Mouse (Mus musculus) midbrain, embryonic 11.5 days (tissue): ENCODE results near the gene Rnf17. TPM values are rescaled to one million over a fixed set of nuclear protein-coding genes. Genes with fewer than 3 reads are reported as not detected.

ENCODE experiments used
- ATAC-seq: fragments of 200-750 bp; cut with Nextera tagmentation; 2 replicates; pipeline ENCODE4 v1.8.0; 2017; ENCODE audit warnings: moderate TSS enrichment, moderate library complexity; ENCODE audit not compliant: low FRiP score
- DNase-seq: peaks from one replicate; pipeline ENCODE4 v3.0.0; 2015; ENCODE audit warnings: low spot score; ENCODE audit errors: missing footprints
- H3K27ac ChIP-seq: fragments of 300-500 bp; sonication (generic); 2 replicates; pipeline ENCODE4 v1.5.1; 2014; ENCODE audit warnings: low read depth, low read length
- H3K27me3 ChIP-seq: fragments of 300-500 bp; sonication (generic); 2 replicates; pipeline ENCODE4 v1.6.1; 2014; ENCODE audit warnings: mild to moderate bottlenecking, low read length, moderate library complexity, mixed read lengths; ENCODE audit not compliant: control insufficient read depth, insufficient read depth
- H3K36me3 ChIP-seq: fragments of 300-500 bp; sonication (generic); 2 replicates; pipeline ENCODE4 v1.6.1; 2014; ENCODE audit warnings: mild to moderate bottlenecking, low read length, moderate library complexity, mixed read lengths; ENCODE audit not compliant: control insufficient read depth, insufficient read depth
- H3K4me1 ChIP-seq: fragments of 300-500 bp; sonication (generic); 2 replicates; pipeline ENCODE4 v1.6.1; 2014; ENCODE audit warnings: low read length; ENCODE audit not compliant: control insufficient read depth, insufficient read depth
- H3K4me2 ChIP-seq: fragments of 300-500 bp; sonication (generic); 2 replicates; pipeline ENCODE4 v1.6.1; 2014; ENCODE audit warnings: mild to moderate bottlenecking, moderate library complexity
- H3K4me3 ChIP-seq: fragments of 300-500 bp; sonication (generic); 2 replicates; pipeline ENCODE4 v1.5.1; 2014; ENCODE audit warnings: low read depth, low read length
- H3K9ac ChIP-seq: fragments of 300-500 bp; sonication (generic); 2 replicates; pipeline ENCODE4 v1.6.1; 2014; ENCODE audit warnings: low read length
- H3K9me3 ChIP-seq: fragments of 300-500 bp; sonication (generic); 2 replicates; pipeline ENCODE4 v1.6.1; 2016; ENCODE audit warnings: low read length; ENCODE audit not compliant: control insufficient read depth
- WGBS: fragments of 180-500 bp; shearing (Covaris S2); extraction: QIAGEN DNeasy Blood & Tissue Kit; methylation state at CpG from one replicate; pipeline ENCODE4 v1.1.7; 2014; 5-methylcytosine and 5-hydroxymethylcytosine counted together
- polyA plus RNA-seq: library from polyadenylated mRNA; unstranded; fragments of >200 nt; fragmentation: Nextera tagmentation; extraction: Ambion mirVana; gene quantifications from 2 replicates; pipeline ENCODE4 v1.2.1, GENCODE M21; 2014

The Rnf17 gene
- polyA plus RNA-seq, 1 experiment from 2014 or later = 1.3 TPM

DNA sequence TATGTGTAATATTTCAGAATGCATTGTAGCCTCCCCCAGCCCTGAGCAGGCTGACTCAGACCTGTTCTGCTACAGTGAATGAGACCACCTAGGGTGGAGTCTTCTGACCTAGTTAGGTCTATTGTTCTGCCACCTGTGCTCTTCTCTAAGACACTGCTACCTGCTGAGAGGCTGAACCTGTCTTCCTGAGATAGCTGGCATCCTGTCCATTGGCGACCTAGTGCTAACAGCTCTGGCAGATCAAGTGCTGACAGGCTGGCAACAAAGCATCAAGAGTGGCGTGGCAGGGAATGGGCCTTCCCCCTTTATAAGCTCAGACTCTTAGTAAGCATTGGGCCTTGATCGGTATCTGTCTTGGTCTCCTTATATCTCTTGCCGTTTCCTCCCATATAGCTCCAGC lies 148.6 kb downstream of the Rnf17 start:
- Histone ChIP-seq H3K9me3 (no peaks in the 10 kb centered on the region), H3K9ac (no peak overlapping the region), H3K4me2 (no peak overlapping the region), H3K27me3 (no peaks in the 10 kb centered on the region), H3K4me1 (no peaks in the 10 kb centered on the region), H3K36me3 (peaks cover 9% of the 10 kb centered on the region; the same call in 1 of the 2 replicates), H3K27ac (no peak overlapping the region), H3K4me3 (no peak overlapping the region)
- 90% methylated on average over 4 of the region's 4 CpGs for WGBS
- no peak for ATAC-seq
- no peak for DNase-seq

DNA sequence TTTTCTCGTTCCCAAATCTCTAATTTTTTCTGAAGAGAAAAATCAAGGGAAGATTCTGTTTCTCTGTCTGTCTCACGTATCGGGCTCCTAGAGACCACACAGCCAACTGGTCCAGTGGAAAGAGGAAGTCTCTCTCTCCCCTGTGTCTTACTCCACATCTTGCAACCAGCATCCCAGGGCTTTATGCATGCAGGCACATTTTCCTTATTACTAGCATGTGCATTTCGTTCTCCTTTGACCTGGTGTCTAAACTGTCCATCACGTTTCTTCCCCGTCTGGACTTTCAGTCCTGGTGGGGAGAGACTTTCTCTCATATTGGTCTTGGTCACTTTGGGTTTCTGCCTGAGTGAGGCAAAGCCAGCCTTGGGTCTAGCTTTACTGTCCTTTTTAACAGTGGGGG lies 150.5 kb downstream of the Rnf17 start:
- 91% methylated on average over 6 of the region's 6 CpGs for WGBS

DNA sequence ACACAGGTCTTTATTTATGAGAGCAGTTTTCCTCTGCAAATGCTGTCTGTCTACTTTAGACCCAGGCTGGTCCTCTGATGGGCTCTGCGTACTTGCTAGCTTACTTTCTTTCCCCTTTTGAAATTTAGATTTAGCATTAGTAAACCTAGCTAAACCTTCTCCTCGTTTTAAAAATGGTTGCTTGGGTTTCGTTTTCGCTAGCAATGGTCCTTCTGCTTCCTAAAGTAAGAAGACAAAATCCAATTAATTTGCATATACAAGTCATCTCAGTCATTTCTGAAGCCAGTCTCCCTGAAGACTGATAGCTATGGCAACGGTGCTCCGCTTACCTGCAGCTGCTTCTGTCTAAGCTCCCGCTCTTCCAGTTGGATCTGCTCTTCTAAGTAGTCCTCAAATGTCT lies 150.9 kb downstream of the Rnf17 start:
- ATAC-seq = no peak
- 97% methylated on average over 7 of the region's 7 CpGs for WGBS
- Histone ChIP-seq H3K4me1 (no peaks in the 10 kb centered on the region), H3K27me3 (no peaks in the 10 kb centered on the region), H3K4me3 (no peak overlapping the region), H3K27ac (no peak overlapping the region), H3K9ac (no peak overlapping the region), H3K4me2 (no peak overlapping the region), H3K36me3 (peaks cover 12% of the 10 kb centered on the region; the same call in 1 of the 2 replicates), H3K9me3 (no peaks in the 10 kb centered on the region)
- no peak for DNase-seq

More for the DNA sequence above, 150.5 kb downstream of the Rnf17 start:
- Histone ChIP-seq H3K9ac (no peak overlapping the region), H3K4me3 (no peak overlapping the region), H3K9me3 (no peaks in the 10 kb centered on the region), H3K27me3 (no peaks in the 10 kb centered on the region), H3K4me2 (no peak overlapping the region), H3K36me3 (peaks cover 11% of the 10 kb centered on the region; the same call in 1 of the 2 replicates), H3K4me1 (no peaks in the 10 kb centered on the region), H3K27ac (no peak overlapping the region)
- no peak for ATAC-seq
- DNase-seq = no peak

DNA sequence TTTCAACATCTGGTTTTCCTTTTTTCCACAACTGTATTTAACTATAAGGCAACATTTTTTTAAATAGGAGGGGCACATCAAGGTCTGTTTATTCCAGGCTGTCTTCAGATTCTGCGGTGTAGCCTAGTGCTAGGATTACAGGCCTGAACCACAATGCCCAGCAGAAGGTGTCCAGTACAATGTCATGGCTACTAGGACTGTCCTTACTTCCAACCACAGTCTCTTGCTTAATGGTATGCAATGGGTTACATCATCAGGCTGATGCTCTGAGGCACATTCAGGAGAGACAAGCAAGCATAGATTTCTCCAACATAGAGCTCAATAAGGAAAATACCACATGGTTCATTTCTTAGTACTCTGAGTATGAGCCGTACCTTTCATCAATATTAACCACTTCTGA lies 152.3 kb downstream of the Rnf17 start:
- H3K4me3 ChIP-seq = no peak overlapping the region
- H3K27me3 ChIP-seq = no peaks in the 10 kb centered on the region
- no peak overlapping the region for H3K4me2 ChIP-seq
- no peaks in the 10 kb centered on the region for H3K4me1 ChIP-seq
- WGBS = 96% methylated on average over 2 of the region's 2 CpGs
- no peaks in the 10 kb centered on the region for H3K9me3 ChIP-seq
- no peak overlapping the region for H3K9ac ChIP-seq
- no peak for DNase-seq
- no peak for ATAC-seq
- peaks cover 13% of the 10 kb centered on the region; the same call in 1 of the 2 replicates for H3K36me3 ChIP-seq
- H3K27ac ChIP-seq = no peak overlapping the region

DNA sequence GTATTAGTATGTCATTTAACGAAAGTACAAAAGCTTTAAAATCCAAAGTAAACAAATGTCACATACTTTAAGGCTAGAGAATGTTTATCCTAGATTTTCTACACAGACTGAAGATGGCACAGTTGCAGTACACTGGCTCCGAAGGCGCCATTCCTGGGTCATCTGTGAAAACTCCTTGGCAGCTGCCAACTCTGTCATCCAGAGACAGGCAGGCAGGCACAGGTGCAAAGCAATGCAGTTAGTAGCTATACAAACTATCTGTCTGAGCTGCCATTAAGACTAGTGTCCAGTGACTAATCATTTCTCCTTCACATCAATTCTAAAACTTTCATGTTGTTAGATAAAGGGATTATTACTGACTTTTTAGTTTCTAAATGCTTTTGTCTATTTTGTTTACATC lies 156.8 kb downstream of the Rnf17 start:
- Histone ChIP-seq H3K4me1 (no peaks in the 10 kb centered on the region), H3K4me2 (no peak overlapping the region), H3K27ac (no peak overlapping the region), H3K9me3 (no peaks in the 10 kb centered on the region), H3K36me3 (peaks cover 11% of the 10 kb centered on the region; the same call in 1 of the 2 replicates), H3K9ac (no peak overlapping the region), H3K27me3 (no peaks in the 10 kb centered on the region), H3K4me3 (no peak overlapping the region)
- ATAC-seq (no peak), DNase-seq (no peak)
- 94% methylated on average over 3 of the region's 3 CpGs for WGBS

DNA sequence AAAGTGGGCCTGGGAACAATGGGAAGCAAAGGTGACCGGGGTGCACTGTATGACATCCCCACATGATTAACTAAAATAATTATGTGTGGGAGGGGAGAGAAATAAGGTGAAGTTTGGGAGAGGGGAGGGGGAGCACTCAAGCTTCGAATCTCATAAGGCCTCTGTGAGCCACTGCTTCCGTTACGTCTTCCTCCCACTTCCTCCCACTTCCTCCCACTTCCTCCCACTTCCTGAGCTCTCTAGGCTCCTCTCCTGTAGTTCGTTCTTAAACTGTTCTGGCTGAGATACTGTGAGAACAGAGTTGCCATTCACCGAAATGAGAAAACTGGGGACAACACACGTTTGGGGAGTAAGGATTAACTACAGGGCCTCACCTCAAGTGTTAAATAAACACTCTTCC lies 165.1 kb downstream of the Rnf17 start:
- Histone ChIP-seq H3K36me3 (peaks cover 5% of the 10 kb centered on the region), H3K4me2 (no peak overlapping the region), H3K9ac (no peak overlapping the region), H3K27ac (no peak overlapping the region), H3K4me1 (peaks cover 6% of the 10 kb centered on the region), H3K27me3 (no peaks in the 10 kb centered on the region), H3K9me3 (no peaks in the 10 kb centered on the region), H3K4me3 (no peak overlapping the region)
- ATAC-seq (no peak), DNase-seq (no peak)
- WGBS = 83% methylated on average over 7 of the region's 7 CpGs

DNA sequence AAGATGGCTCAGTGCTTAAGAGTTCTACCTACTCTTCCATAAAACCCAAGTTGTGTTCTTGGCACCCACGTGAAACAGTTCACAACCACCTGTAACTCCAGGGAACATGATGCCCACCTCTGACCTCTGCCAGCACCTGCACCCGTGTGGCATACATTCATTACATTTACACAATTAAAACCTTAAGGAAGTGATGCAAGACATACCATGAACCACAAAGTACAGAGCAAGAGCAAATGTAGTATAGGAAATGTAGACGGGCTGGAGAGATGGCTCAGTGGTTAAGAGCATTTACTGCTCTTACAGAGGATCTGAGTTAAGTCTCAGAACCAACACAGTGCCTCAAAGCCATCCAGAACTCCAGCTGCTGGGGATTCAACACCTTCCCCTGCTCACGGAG lies 166.7 kb downstream of the Rnf17 start:
- no peaks in the 10 kb centered on the region for H3K27me3 ChIP-seq
- DNase-seq = no peak
- no peaks in the 10 kb centered on the region; the same call in 1 of the 2 replicates for H3K36me3 ChIP-seq
- no peak overlapping the region for H3K4me3 ChIP-seq
- ATAC-seq = no peak
- H3K9me3 ChIP-seq = no peaks in the 10 kb centered on the region
- no peak overlapping the region for H3K27ac ChIP-seq
- WGBS = 85% methylated on average over 4 of the region's 4 CpGs
- H3K9ac ChIP-seq = no peak overlapping the region
- H3K4me2 ChIP-seq = no peak overlapping the region
- peaks cover 6% of the 10 kb centered on the region for H3K4me1 ChIP-seq

DNA sequence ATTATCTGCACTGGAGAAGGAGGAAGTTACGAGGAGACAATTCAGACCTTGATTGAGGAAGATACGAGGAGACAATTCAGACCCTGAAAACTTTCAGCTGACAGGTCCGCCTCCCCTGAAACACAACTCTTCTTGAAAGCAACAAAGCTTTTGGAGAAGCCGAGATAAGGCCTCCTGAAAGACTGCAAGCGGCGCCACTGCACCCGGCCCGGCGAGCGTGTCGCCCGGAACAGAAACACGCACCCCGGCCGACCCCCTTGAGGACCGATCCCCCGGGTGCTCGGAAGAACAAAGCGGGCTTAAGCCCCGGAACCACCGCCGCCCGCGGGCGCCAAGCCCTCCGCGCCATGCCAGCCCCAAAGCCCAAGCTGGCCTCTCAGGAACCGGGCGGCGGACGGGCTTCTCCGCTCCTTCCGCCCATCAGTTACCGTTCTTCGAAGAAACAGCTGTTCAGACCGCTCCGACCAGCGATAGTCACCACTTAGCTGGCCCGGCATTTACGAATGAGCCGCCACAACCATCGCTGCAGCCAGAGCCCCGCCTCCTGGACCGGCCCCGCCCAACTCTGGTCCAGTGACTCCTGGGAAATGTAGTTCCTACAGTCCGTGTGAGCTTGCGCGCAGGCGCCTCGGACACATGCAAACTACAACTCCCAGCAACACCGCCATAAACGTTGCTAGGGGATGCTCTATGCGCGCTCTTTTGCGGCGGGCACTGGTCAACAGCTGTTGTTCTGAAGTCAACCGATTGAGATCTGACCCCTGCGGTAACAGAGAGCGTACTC lies 169.1 kb downstream of the Rnf17 start:
- H3K36me3 ChIP-seq = no peaks in the 10 kb centered on the region; the same call in 1 of the 2 replicates
- ATAC-seq (peak; percentile 100), DNase-seq (peak; percentile 99)
- H3K9ac ChIP-seq = peak overlapping the region; percentile 62
- WGBS = under 1% methylated on average over 59 of the region's 59 CpGs
- peak overlapping the region; percentile 55 for H3K4me3 ChIP-seq
- peaks cover 6% of the 10 kb centered on the region for H3K4me1 ChIP-seq
- H3K27me3 ChIP-seq = no peaks in the 10 kb centered on the region
- peak overlapping the region; percentile 51 for H3K4me2 ChIP-seq
- peak overlapping the region; percentile 71 for H3K27ac ChIP-seq
- no peaks in the 10 kb centered on the region for H3K9me3 ChIP-seq

DNA sequence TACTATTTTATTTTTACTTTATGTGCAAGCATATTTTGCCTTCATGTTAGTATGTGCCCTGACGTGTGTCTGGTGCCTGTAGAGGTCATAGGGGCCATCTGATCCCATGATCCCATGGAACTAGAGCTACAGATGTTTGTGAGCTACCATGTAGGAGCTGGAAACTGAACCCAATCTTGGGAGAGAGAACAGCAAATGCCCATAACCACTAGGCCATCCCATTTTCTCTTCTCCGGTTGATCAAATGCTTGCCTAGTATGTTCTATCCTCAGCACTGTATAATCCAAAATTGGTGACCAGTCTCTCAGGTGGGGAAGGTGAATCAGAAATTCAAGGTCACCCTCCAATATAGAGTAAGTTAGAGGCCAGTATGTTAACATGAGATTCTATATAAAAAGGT lies 170.2 kb downstream of the Rnf17 start:
- Histone ChIP-seq H3K27me3 (no peaks in the 10 kb centered on the region), H3K4me1 (peaks cover 6% of the 10 kb centered on the region), H3K36me3 (no peaks in the 10 kb centered on the region), H3K9me3 (no peaks in the 10 kb centered on the region), H3K4me2 (peak overlapping the region; percentile 43), H3K9ac (no peak overlapping the region), H3K4me3 (no peak overlapping the region), H3K27ac (no peak overlapping the region)
- peak; percentile 84 for DNase-seq
- 73% methylated on average over 2 of the region's 2 CpGs for WGBS
- no peak for ATAC-seq
